Mouse (Mus musculus) left cerebral cortex, adult 2 months (tissue): Measurements from ENCODE around the gene Msl1. TPM values are rescaled to one million over a fixed set of nuclear protein-coding genes. Genes with fewer than 3 reads are reported as not detected.

Experiments used
- DNase-seq, 2 experiments: peaks; one replicate each; pipeline ENCODE4 v3.0.0; 2021 to 2022; ENCODE audit warnings: low spot score in 2 of 2, mixed read lengths in 1 of 2; ENCODE audit errors: extremely low spot score in 1 of 2
- H3K27ac ChIP-seq: fragments of 200-600 bp; 2 replicates; pipeline ENCODE4 v1.8.1; 2022
- H3K4me3 ChIP-seq: fragments of 200-600 bp; 2 replicates; pipeline ENCODE4 v1.8.1; 2022
- CTCF ChIP-seq: fragments of 200-600 bp; IDR thresholded peaks from 2 replicates; pipeline ENCODE4 v1.8.1; 2022; ENCODE audit warnings: antibody characterized with exemption, mild to moderate bottlenecking, moderate library complexity
- intact Hi-C: fragments of 180-260 bp; cut with DNase I; formaldehyde crosslinking; loops from one replicate; pipeline ENCODE4 v1.15.1; 2025
- total RNA-seq, 2 experiments: library from RNA; stranded (reverse); gene quantifications; 2 replicates each; pipeline ENCODE4 v1.2.3; 2021

Msl1 gene
- total RNA-seq, 2 experiments from 2014 or later, result 178 to 192 TPM

- TF ChIP-seq CTCF, result no peak
- H3K27ac ChIP-seq, result no peak overlapping the region
- DNase-seq, result no peak
- no peak overlapping the region for H3K4me3 ChIP-seq
- intact Hi-C loops, result no loop called here
These were observed 4.6 kb upstream of the Msl1 start for GRCm38 (mm10) chr11:98790631-98791205.

GRCm38 (mm10) chr11:98791448-98791847 is 3.9 kb upstream of the Msl1 start:
- no peak for TF ChIP-seq CTCF
- H3K4me3 ChIP-seq, result no peak overlapping the region
- intact Hi-C loops, result no loop called here
- no peak for DNase-seq
- H3K27ac ChIP-seq, result no peak overlapping the region

GRCm38 (mm10) chr11:98792081-98792480 is 3.2 kb upstream of the Msl1 start:
- Histone ChIP-seq H3K4me3 (no peak overlapping the region), H3K27ac (no peak overlapping the region)
- DNase-seq, result no peak
- intact Hi-C loops, result no loop called here
- TF ChIP-seq CTCF, result no peak

GRCm38 (mm10) chr11:98794469-98795014 is 774 bp upstream of the Msl1 start:
- Histone ChIP-seq H3K27ac (peak overlapping the region; percentile 99), H3K4me3 (peak overlapping the region; percentile 79)
- peak; percentile 49 for TF ChIP-seq CTCF
- peak in 1 of 2 experiments; percentile 76 for DNase-seq
- intact Hi-C loops, result loop anchor here (5.0 kb wide), 1 partner anchor 43 kb away; the partner anchor contains the start of gene Rapgefl1

- H3K4me3 ChIP-seq, result peak overlapping the region; percentile 79
- peak in 1 of 2 experiments; percentile 53 for DNase-seq
- TF ChIP-seq CTCF, result peak; percentile 9; the same call in 1 of the 2 replicates
- intact Hi-C loops, result loop anchor here (5.0 kb wide), 1 partner anchor 41 kb away; the partner anchor contains the start of gene Rapgefl1
- peak overlapping the region; percentile 99 for H3K27ac ChIP-seq
These were observed 598 bp downstream of the Msl1 start for GRCm38 (mm10) chr11:98795714-98796514.

- intact Hi-C loops, result loop anchor here (5.0 kb wide), 1 partner anchor 41 kb away; the partner anchor contains the start of gene Rapgefl1
- H3K27ac ChIP-seq, result peak overlapping the region; percentile 99
- peak overlapping the region; percentile 79 for H3K4me3 ChIP-seq
- TF ChIP-seq CTCF, result no peak
- peak; percentile 68 to 73 for DNase-seq
These were observed 1.4 kb downstream of the Msl1 start for GRCm38 (mm10) chr11:98796515-98797216.

- no peak for TF ChIP-seq CTCF
- Histone ChIP-seq H3K27ac (peak overlapping the region; percentile 99), H3K4me3 (peak overlapping the region; percentile 79)
- DNase-seq, result no peak
- intact Hi-C loops, result loop anchor here (5.0 kb wide), 1 partner anchor 40 kb away; the partner anchor contains the start of gene Rapgefl1
These were observed 2.0 kb downstream of the Msl1 start for GRCm38 (mm10) chr11:98797306-98797705.

GRCm38 (mm10) chr11:98797909-98798308 is 2.6 kb downstream of the Msl1 start:
- no peak for TF ChIP-seq CTCF
- intact Hi-C loops, result loop anchor here (1.0 to 5.0 kb wide), 2 partner anchors 10 to 39 kb away; partner anchors contain the start of gene Rapgefl1
- Histone ChIP-seq H3K27ac (peak overlapping the region; percentile 3; the same call in 1 of the 2 replicates), H3K4me3 (peak overlapping the region; percentile 79)
- DNase-seq, result no peak

- TF ChIP-seq CTCF, result no peak
- H3K27ac ChIP-seq, result no peak within 1 kb of the TSS
- no peak within 1 kb of the TSS for H3K4me3 ChIP-seq
- intact Hi-C loops, result no loop called here
- no peak for DNase-seq
These were observed 9.3 kb downstream of the Msl1 start, which contains the start of gene Casc3 for GRCm38 (mm10) chr11:98804605-98805004. Casc3 (plus strand) TSS chr11:98804905.

- no peak for DNase-seq
- TF ChIP-seq CTCF, result no peak
These were observed 13.1 kb downstream of the Msl1 start for GRCm38 (mm10) chr11:98808417-98808816.

More at GRCm38 (mm10) chr11:98808417-98808816, 13.1 kb downstream of the Msl1 start:
- intact Hi-C loops, result loop anchor here (1.0 kb wide), 1 partner anchor 10 kb away; no protein-coding TSS in a partner anchor
- H3K4me3 ChIP-seq, result no peak overlapping the region
- H3K27ac ChIP-seq, result no peak overlapping the region
